Mouse (Mus musculus): Measurements from ENCODE around the gene Cd200. TPM values are rescaled to one million over a fixed set of nuclear protein-coding genes. Genes with fewer than 3 reads are reported as not detected.

The Cd200 gene
- polyA plus RNA-seq, 1 experiment from 2014 or later: 68.9 TPM

DNA sequence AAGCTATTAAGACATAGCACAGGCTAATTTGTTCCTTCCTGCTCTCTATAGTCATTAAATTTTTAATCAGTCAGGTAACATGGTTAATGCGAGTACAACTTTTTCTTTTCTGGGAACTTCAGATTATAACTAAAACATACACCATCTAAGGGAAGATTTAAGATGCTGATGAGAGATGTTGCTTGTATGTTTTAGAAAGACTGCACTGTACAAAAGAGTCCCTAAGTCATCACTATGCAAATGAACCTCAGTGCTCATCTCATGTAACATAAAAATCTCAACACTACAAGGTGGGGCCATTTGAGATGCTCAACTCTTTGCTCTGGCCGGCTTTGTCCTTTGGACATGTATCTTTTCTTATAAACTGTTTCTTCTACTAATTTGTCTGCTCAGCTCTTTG is 62.5 kb downstream of the Cd200 start:
- H3K9ac ChIP-seq (ENCODE audit: low read depth, low read length): no peak overlapping the region
- 92% methylated on average over 2 of the region's 2 CpGs for WGBS
- no peaks in the 10 kb centered on the region for H3K36me3 ChIP-seq (ENCODE audit: control insufficient read depth, insufficient read depth, low read length)
- no peaks in the 10 kb centered on the region for H3K27me3 ChIP-seq (replicated peaks; ENCODE audit: control insufficient read depth, insufficient read depth, low read length)
- no peak overlapping the region for H3K4me2 ChIP-seq (ENCODE audit: low read depth, low read length)
- ATAC-seq (ENCODE audit: low read depth) (no peak), DNase-seq (ENCODE audit: low spot score) (no peak)
- H3K4me1 ChIP-seq (ENCODE audit: control insufficient read depth, insufficient read depth, low read length): no peaks in the 10 kb centered on the region
- no peak overlapping the region for H3K27ac ChIP-seq (replicated peaks; ENCODE audit: low read depth, low read length)
- H3K4me3 ChIP-seq (ENCODE audit: low read depth, low read length): no peak overlapping the region
- no peaks in the 10 kb centered on the region for H3K9me3 ChIP-seq (ENCODE audit: control insufficient read depth, low read length)

DNA sequence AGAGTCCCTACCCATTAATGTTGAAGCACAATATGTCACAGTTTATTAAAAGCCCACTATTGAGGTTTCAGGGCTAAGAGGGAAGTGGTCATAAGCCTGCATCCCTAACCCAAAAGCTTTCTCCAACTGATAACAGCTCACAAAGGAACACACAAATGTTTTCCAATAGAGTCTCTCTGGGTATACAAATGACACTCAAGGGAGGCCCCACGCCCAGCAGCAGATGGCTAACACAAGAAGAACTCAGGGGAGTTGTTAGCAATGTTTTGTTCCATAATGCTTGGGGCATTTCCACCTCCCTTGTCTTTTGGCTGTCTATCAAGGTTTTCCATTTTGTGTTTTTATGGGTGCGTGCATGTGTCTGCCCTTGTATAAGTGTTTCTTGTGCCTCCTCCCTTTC is 64.0 kb downstream of the Cd200 start:
- Histone ChIP-seq H3K4me1 (ENCODE audit: control insufficient read depth, insufficient read depth, low read length) (no peaks in the 10 kb centered on the region), H3K36me3 (ENCODE audit: control insufficient read depth, insufficient read depth, low read length) (no peaks in the 10 kb centered on the region), H3K27me3 (replicated peaks; ENCODE audit: control insufficient read depth, insufficient read depth, low read length) (no peaks in the 10 kb centered on the region), H3K9ac (ENCODE audit: low read depth, low read length) (no peak overlapping the region), H3K4me2 (ENCODE audit: low read depth, low read length) (no peak overlapping the region), H3K9me3 (ENCODE audit: control insufficient read depth, low read length) (no peaks in the 10 kb centered on the region), H3K27ac (replicated peaks; ENCODE audit: low read depth, low read length) (no peak overlapping the region), H3K4me3 (ENCODE audit: low read depth, low read length) (no peak overlapping the region)
- WGBS: 75% methylated on average over 2 of the region's 2 CpGs
- ATAC-seq (ENCODE audit: low read depth) (no peak), DNase-seq (ENCODE audit: low spot score) (no peak)

GRCm38 (mm10) chr16:45336478-45336877 is 72.4 kb downstream of the Cd200 start:
- Histone ChIP-seq H3K9me3 (ENCODE audit: control insufficient read depth, low read length) (no peaks in the 10 kb centered on the region), H3K4me3 (ENCODE audit: low read depth, low read length) (no peak overlapping the region), H3K4me2 (ENCODE audit: low read depth, low read length) (no peak overlapping the region), H3K27me3 (replicated peaks; ENCODE audit: control insufficient read depth, insufficient read depth, low read length) (no peaks in the 10 kb centered on the region), H3K9ac (ENCODE audit: low read depth, low read length) (no peak overlapping the region), H3K36me3 (ENCODE audit: control insufficient read depth, insufficient read depth, low read length) (no peaks in the 10 kb centered on the region), H3K4me1 (ENCODE audit: control insufficient read depth, insufficient read depth, low read length) (no peaks in the 10 kb centered on the region), H3K27ac (replicated peaks; ENCODE audit: low read depth, low read length) (no peak overlapping the region)
- DNase-seq (ENCODE audit: low spot score) (peak; percentile 83), ATAC-seq (ENCODE audit: low read depth) (peak; percentile 85)
- WGBS: 22% methylated on average over 1 of the region's 1 CpGs

DNA sequence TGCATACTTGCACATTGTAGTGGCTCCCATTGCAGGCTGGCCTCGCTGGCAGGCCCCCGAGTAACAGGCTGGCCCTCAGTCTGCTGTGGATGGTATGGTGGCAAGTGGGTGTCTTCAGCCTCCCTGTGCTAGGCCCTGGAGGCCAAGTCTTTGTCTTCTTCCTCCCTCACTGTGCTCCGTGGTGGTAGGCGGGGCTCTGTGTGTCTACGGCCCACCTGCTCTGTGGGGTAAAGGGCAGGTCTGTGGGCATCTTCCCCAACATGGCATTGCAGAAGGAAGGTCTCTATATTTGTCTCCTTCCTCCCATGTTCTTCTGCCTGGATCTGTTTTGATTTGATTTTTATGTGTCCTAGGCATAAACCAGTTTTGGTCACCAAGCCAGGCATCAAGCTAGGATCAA is 74.0 kb downstream of the Cd200 start:
- no peak for ATAC-seq (ENCODE audit: low read depth)
- Histone ChIP-seq H3K36me3 (ENCODE audit: control insufficient read depth, insufficient read depth, low read length) (no peaks in the 10 kb centered on the region), H3K27me3 (replicated peaks; ENCODE audit: control insufficient read depth, insufficient read depth, low read length) (no peaks in the 10 kb centered on the region), H3K9me3 (ENCODE audit: control insufficient read depth, low read length) (no peaks in the 10 kb centered on the region), H3K4me3 (ENCODE audit: low read depth, low read length) (no peak overlapping the region), H3K4me2 (ENCODE audit: low read depth, low read length) (no peak overlapping the region), H3K9ac (ENCODE audit: low read depth, low read length) (no peak overlapping the region), H3K27ac (replicated peaks; ENCODE audit: low read depth, low read length) (no peak overlapping the region), H3K4me1 (ENCODE audit: control insufficient read depth, insufficient read depth, low read length) (no peaks in the 10 kb centered on the region)
- no peak for DNase-seq (ENCODE audit: low spot score)
- WGBS: 94% methylated on average over 5 of the region's 5 CpGs

GRCm38 (mm10) chr16:45334376-45334765 is 74.5 kb downstream of the Cd200 start:
- no peaks in the 10 kb centered on the region for H3K4me1 ChIP-seq (ENCODE audit: control insufficient read depth, insufficient read depth, low read length)
- H3K4me2 ChIP-seq (ENCODE audit: low read depth, low read length): no peak overlapping the region
- no peaks in the 10 kb centered on the region for H3K9me3 ChIP-seq (ENCODE audit: control insufficient read depth, low read length)
- no peak overlapping the region for H3K4me3 ChIP-seq (ENCODE audit: low read depth, low read length)
- H3K36me3 ChIP-seq (ENCODE audit: control insufficient read depth, insufficient read depth, low read length): no peaks in the 10 kb centered on the region
- no peak for ATAC-seq (ENCODE audit: low read depth)
- no peaks in the 10 kb centered on the region for H3K27me3 ChIP-seq (replicated peaks; ENCODE audit: control insufficient read depth, insufficient read depth, low read length)
- no CpG with 5 or more reads among the region's 2 CpGs for WGBS
- no peak for DNase-seq (ENCODE audit: low spot score)
- no peak overlapping the region for H3K27ac ChIP-seq (replicated peaks; ENCODE audit: low read depth, low read length)
- H3K9ac ChIP-seq (ENCODE audit: low read depth, low read length): no peak overlapping the region

DNA sequence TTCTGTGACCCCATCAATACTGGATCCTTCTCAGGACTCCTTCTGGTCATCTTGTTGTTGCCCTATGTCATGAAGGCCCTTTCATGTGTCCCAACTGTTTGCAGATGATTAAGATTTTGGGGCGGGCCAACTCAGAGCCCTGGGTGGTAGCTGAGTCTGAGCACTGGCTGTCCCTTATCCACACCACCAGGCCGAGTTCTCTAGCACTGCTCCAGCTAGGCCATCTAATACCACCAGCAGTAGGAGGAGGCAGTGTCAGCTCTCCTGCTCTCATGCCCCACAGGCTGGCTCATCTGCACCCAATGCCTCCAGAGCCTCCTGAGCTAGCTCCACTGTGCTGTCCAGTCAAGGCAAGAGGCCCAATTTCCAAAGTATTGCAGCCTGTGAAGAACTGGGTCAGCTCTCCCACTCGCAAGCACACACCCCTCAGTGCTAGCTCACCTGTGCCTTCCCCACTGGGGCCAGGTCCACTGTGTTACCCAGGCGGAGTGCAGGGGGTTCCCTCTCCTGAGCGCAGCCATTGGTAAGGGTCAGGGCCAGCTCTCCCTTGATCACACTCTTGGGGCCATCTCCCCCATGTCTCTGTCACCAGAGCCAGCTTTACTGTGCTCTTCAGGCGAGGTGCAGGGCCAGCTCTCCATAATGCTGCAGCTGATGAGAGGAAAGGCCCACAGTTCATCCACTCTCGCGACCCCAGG is 75.0 kb downstream of the Cd200 start:
- H3K9ac ChIP-seq (ENCODE audit: low read depth, low read length): no peak overlapping the region
- no peak overlapping the region for H3K4me2 ChIP-seq (ENCODE audit: low read depth, low read length)
- ATAC-seq (ENCODE audit: low read depth) (no peak), DNase-seq (ENCODE audit: low spot score) (no peak)
- no peak overlapping the region for H3K27ac ChIP-seq (replicated peaks; ENCODE audit: low read depth, low read length)
- H3K36me3 ChIP-seq (ENCODE audit: control insufficient read depth, insufficient read depth, low read length): no peaks in the 10 kb centered on the region
- WGBS: 90% methylated on average over 8 of the region's 8 CpGs
- no peaks in the 10 kb centered on the region for H3K4me1 ChIP-seq (ENCODE audit: control insufficient read depth, insufficient read depth, low read length)
- no peak overlapping the region for H3K4me3 ChIP-seq (ENCODE audit: low read depth, low read length)
- no peaks in the 10 kb centered on the region for H3K27me3 ChIP-seq (replicated peaks; ENCODE audit: control insufficient read depth, insufficient read depth, low read length)
- no peaks in the 10 kb centered on the region for H3K9me3 ChIP-seq (ENCODE audit: control insufficient read depth, low read length)

- DNase-seq (ENCODE audit: low spot score) (no peak), ATAC-seq (ENCODE audit: low read depth) (no peak)
- Histone ChIP-seq H3K9ac (ENCODE audit: low read depth, low read length) (no peak overlapping the region), H3K4me3 (ENCODE audit: low read depth, low read length) (no peak overlapping the region), H3K4me2 (ENCODE audit: low read depth, low read length) (no peak overlapping the region), H3K27ac (replicated peaks; ENCODE audit: low read depth, low read length) (no peak overlapping the region), H3K4me1 (ENCODE audit: control insufficient read depth, insufficient read depth, low read length) (no peaks in the 10 kb centered on the region), H3K27me3 (replicated peaks; ENCODE audit: control insufficient read depth, insufficient read depth, low read length) (no peaks in the 10 kb centered on the region), H3K36me3 (ENCODE audit: control insufficient read depth, insufficient read depth, low read length) (no peaks in the 10 kb centered on the region), H3K9me3 (ENCODE audit: control insufficient read depth, low read length) (no peaks in the 10 kb centered on the region)
- WGBS: 85% methylated on average over 8 of the region's 8 CpGs
Observed at GRCm38 (mm10) chr16:45332591-45332990, 76.3 kb downstream of the Cd200 start.

Other genes starting within 250 kb of the Cd200 start
- 0.49 and 0.80 TPM in 2 replicates for gene Btla, start 184.7 kb downstream of the Cd200 start, polyA plus RNA-seq (2014; fragmentation: Nextera tagmentation; extraction: Ambion mirVana)
- gene Gm609, start 83.9 kb upstream of the Cd200 start, polyA plus RNA-seq (2014; fragmentation: Nextera tagmentation; extraction: Ambion mirVana): not detected in 2 replicates
- gene Gm17783, start 123.0 kb upstream of the Cd200 start, polyA plus RNA-seq (2014; fragmentation: Nextera tagmentation; extraction: Ambion mirVana): not detected in 2 replicates
- gene Slc9c1, start 126.3 kb upstream of the Cd200 start, polyA plus RNA-seq (2014; fragmentation: Nextera tagmentation; extraction: Ambion mirVana): not detected in 2 replicates
- gene Gcsam, start 201.3 kb upstream of the Cd200 start, polyA plus RNA-seq (2014; fragmentation: Nextera tagmentation; extraction: Ambion mirVana): 0.69 and 1.5 TPM in 2 replicates
- 0.34 TPM in 1 of 2 replicates, not detected in the other for gene BC016579, start 245.0 kb upstream of the Cd200 start, polyA plus RNA-seq (2014; fragmentation: Nextera tagmentation; extraction: Ambion mirVana)